Mouse (Mus musculus) heart, postnatal 0 days (tissue): Measurements from ENCODE around the gene Exosc10. TPM values are rescaled to one million over a fixed set of nuclear protein-coding genes. Genes with fewer than 3 reads are reported as not detected.

ENCODE experiments used
- ATAC-seq: fragments of 200-750 bp; cut with Nextera tagmentation; 2 replicates; pipeline ENCODE4 v1.8.0; 2017; ENCODE audit warnings: low read depth, moderate number of reproducible peaks, moderate library complexity; ENCODE audit not compliant: insufficient read depth
- DNase-seq: peaks from one replicate; pipeline ENCODE4 v3.0.0-alpha.2; 2016; ENCODE audit warnings: low spot score
- H3K27ac ChIP-seq: fragments of 300-500 bp; sonication (generic); 2 replicates; pipeline ENCODE4 v1.5.1; 2014; ENCODE audit warnings: low read depth, mild to moderate bottlenecking
- H3K27me3 ChIP-seq: fragments of 300-500 bp; sonication (generic); 2 replicates; pipeline ENCODE4 v1.6.1; 2014; ENCODE audit warnings: low read length, mixed read lengths; ENCODE audit not compliant: control insufficient read depth, insufficient read depth
- H3K36me3 ChIP-seq: fragments of 300-500 bp; sonication (generic); replicated peaks from 2 replicates; pipeline ENCODE4 v1.6.1; 2014; ENCODE audit warnings: low read length, mixed read lengths; ENCODE audit not compliant: control insufficient read depth, insufficient read depth
- H3K4me1 ChIP-seq: fragments of 300-500 bp; sonication (generic); 2 replicates; pipeline ENCODE4 v1.6.1; 2014; ENCODE audit warnings: antibody characterized with exemption; ENCODE audit not compliant: control insufficient read depth, insufficient read depth
- H3K4me2 ChIP-seq: fragments of 300-500 bp; sonication (generic); 2 replicates; pipeline ENCODE4 v1.6.1; 2014; ENCODE audit warnings: low read depth, mild to moderate bottlenecking, low read length, moderate library complexity
- H3K4me3 ChIP-seq: fragments of 300-500 bp; sonication (generic); 2 replicates; pipeline ENCODE4 v1.5.1; 2014; ENCODE audit warnings: low read depth, low read length
- H3K9ac ChIP-seq: fragments of 300-500 bp; sonication (generic); replicated peaks from 2 replicates; pipeline ENCODE4 v1.6.1; 2014; ENCODE audit warnings: low read depth, low read length, mixed read lengths
- H3K9me3 ChIP-seq: fragments of 300-500 bp; sonication (generic); replicated peaks from 2 replicates; pipeline ENCODE4 v1.6.1; 2016; ENCODE audit warnings: low read length; ENCODE audit not compliant: control insufficient read depth
- CTCF ChIP-seq: IDR thresholded peaks from 2 replicates; pipeline ENCODE4 v1.5.1; 2016; ENCODE audit warnings: antibody characterized with exemption, control low read depth, low read depth
- EP300 ChIP-seq: IDR thresholded peaks from 2 replicates; pipeline ENCODE4 v1.6.1; 2016; ENCODE audit warnings: antibody characterized with exemption, low read depth
- WGBS: fragments of 180-500 bp; shearing (Covaris S2); extraction: QIAGEN DNeasy Blood & Tissue Kit; methylation state at CpG from one replicate; pipeline ENCODE4 v1.1.7; 2014; 5-methylcytosine and 5-hydroxymethylcytosine counted together
- polyA plus RNA-seq: library from polyadenylated mRNA; unstranded; fragments of >200 nt; fragmentation: Nextera tagmentation; extraction: Ambion mirVana; gene quantifications from 2 replicates; pipeline ENCODE4 v1.2.1, GENCODE M21; 2015
- total RNA-seq: library from RNA; depleted of rRNA; stranded (reverse); fragments of >200 nt; gene quantifications from 2 replicates; pipeline ENCODE4 v1.2.3, GENCODE M21; 2014; ENCODE audit warnings: low replicate concordance

The Exosc10 gene
- total and polyA plus RNA-seq, 2 experiments from 2014 or later, result 43.0 to 47.0 TPM

DNA sequence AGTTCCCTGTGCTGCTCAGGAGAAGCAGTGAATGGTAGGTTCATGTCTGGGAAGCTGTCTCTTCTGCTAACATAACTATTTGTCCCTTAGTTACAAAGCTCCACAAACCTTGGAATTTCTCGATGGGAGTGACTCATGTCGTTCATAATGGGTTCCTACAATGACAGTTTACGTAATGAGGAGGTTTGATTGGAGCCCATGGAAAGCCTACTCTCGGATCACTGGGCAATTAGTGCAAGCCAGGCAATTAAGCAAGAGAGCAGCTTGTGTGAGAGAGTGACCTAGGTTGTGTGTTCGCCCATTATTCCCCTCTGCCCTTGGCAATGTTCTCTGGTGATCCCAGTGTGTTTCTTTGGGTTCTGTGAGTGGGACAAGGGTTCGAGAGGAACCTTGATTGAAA, 37.7 kb downstream of the Exosc10 start:
- H3K4me3 ChIP-seq, result no peak overlapping the region
- no peak for ATAC-seq
- 85% methylated on average over 6 of the region's 6 CpGs for WGBS
- H3K36me3 ChIP-seq, result peaks cover 33% of the 10 kb centered on the region
- no peak overlapping the region for H3K4me2 ChIP-seq
- H3K27ac ChIP-seq, result no peak overlapping the region
- TF ChIP-seq EP300 (no peak), CTCF (no peak)
- no peaks in the 10 kb centered on the region for H3K27me3 ChIP-seq
- no peaks in the 10 kb centered on the region for H3K9me3 ChIP-seq
- H3K4me1 ChIP-seq, result peaks cover 9% of the 10 kb centered on the region; the same call in 1 of the 2 replicates
- no peak overlapping the region for H3K9ac ChIP-seq
- DNase-seq, result no peak

DNA sequence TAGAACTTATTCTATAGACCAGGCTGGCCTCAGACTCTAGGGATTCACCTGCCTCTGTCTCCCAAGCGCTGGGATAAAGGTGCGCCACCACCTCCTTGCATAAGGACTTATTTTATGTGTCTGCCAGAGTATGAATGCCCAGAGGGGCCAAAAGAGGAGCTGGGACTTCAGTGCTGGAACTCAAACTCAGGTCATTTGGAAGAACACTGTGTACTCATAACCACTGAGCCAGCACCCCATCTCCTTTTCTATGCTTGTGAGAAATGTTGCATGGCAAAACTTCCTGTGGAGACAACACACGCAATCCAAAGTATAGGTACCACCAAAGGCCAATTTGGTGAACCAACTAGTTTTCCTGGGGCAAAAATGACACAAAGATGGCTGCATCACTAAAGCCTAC, 38.5 kb downstream of the Exosc10 start:
- H3K36me3 ChIP-seq, result peaks cover 33% of the 10 kb centered on the region
- 96% methylated on average over 3 of the region's 3 CpGs for WGBS
- TF ChIP-seq CTCF, result no peak
- TF ChIP-seq EP300, result no peak

DNA sequence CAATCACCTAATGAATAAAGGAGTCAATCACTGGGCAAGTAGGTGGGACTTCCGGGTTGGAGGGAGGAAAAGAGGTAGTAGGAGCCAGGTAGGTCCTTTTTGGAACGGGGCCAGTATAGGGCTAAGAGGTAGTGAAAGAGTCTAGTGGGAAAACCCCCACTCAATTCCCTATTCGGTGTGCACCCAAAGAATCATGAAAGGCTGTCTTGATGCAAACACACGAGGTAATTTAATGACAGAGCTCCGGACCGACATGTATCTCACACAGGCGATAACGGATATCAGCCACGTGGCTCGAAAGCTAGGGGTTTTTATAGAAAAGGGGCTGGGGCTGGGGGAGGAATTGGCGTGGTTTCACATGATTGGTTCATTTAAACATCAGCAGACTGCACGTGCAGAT, 40.6 kb downstream of the Exosc10 start:
- Histone ChIP-seq H3K4me2 (no peak overlapping the region), H3K4me3 (no peak overlapping the region), H3K36me3 (peaks cover 31% of the 10 kb centered on the region), H3K4me1 (no peaks in the 10 kb centered on the region), H3K9ac (no peak overlapping the region), H3K27ac (no peak overlapping the region), H3K27me3 (no peaks in the 10 kb centered on the region), H3K9me3 (no peaks in the 10 kb centered on the region)
- TF ChIP-seq EP300, result no peak
- no peak for TF ChIP-seq CTCF
- no peak for DNase-seq
- WGBS, result 91% methylated on average over 12 of the region's 12 CpGs
- ATAC-seq, result no peak

More for the DNA sequence above, 38.5 kb downstream of the Exosc10 start:
- H3K9me3 ChIP-seq, result no peaks in the 10 kb centered on the region
- H3K9ac ChIP-seq, result no peak overlapping the region
- H3K27ac ChIP-seq, result no peak overlapping the region
- H3K27me3 ChIP-seq, result no peaks in the 10 kb centered on the region
- no peak overlapping the region for H3K4me2 ChIP-seq
- ATAC-seq, result no peak
- no peak for DNase-seq
- H3K4me3 ChIP-seq, result no peak overlapping the region
- H3K4me1 ChIP-seq, result peaks cover 8% of the 10 kb centered on the region; the same call in 1 of the 2 replicates

DNA sequence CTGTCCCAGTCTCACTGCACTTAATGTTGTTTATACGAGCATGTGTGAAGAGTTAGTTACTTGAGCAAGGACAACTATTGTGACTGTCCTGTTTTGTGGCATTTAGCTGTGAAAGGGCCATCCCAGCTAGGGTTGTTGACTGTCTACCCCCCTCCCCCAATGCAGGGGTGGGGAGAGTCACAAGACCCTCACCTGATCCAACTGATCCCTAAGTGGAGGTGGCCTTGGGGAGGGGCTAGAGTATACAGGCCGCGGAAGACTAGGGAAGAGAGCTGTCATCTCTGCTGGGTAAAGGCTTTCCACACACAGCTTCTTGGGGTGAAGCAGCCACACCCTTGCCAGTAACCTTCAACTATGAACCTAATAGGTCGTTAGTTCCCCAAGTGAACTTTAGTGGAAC, 42.1 kb downstream of the Exosc10 start:
- H3K4me2 ChIP-seq, result no peak overlapping the region
- no peak for TF ChIP-seq EP300
- TF ChIP-seq CTCF, result no peak
- ATAC-seq, result no peak

GRCm38 (mm10) chr4:148601871-148602270, 43.6 kb downstream of the Exosc10 start:
- H3K36me3 ChIP-seq, result peaks cover 2% of the 10 kb centered on the region; the same call in 1 of the 2 replicates
- H3K4me3 ChIP-seq, result no peak overlapping the region
- H3K4me2 ChIP-seq, result no peak overlapping the region
- no peaks in the 10 kb centered on the region for H3K27me3 ChIP-seq
- whole genome bisulfite sequencing, result 54% methylated on average over 4 of the region's 4 CpGs
- ATAC-seq (no peak), DNase-seq (no peak)
- no peak for TF ChIP-seq CTCF
- H3K9me3 ChIP-seq, result no peaks in the 10 kb centered on the region
- no peak overlapping the region for H3K27ac ChIP-seq
- H3K4me1 ChIP-seq, result no peaks in the 10 kb centered on the region
- H3K9ac ChIP-seq, result no peak overlapping the region

More for the DNA sequence above, 42.1 kb downstream of the Exosc10 start:
- Histone ChIP-seq H3K4me3 (no peak overlapping the region), H3K27me3 (no peaks in the 10 kb centered on the region), H3K9me3 (no peaks in the 10 kb centered on the region), H3K4me1 (no peaks in the 10 kb centered on the region), H3K27ac (no peak overlapping the region), H3K36me3 (peaks cover 17% of the 10 kb centered on the region), H3K9ac (no peak overlapping the region)
- 80% methylated on average over 4 of the region's 4 CpGs for WGBS
- DNase-seq, result no peak

- no peaks in the 10 kb centered on the region for H3K9me3 ChIP-seq
- no peaks in the 10 kb centered on the region for H3K27me3 ChIP-seq
- ATAC-seq (no peak), DNase-seq (no peak)
- H3K27ac ChIP-seq, result no peak within 1 kb of the TSS
- H3K4me1 ChIP-seq, result no peaks in the 10 kb centered on the region
- H3K4me3 ChIP-seq, result no peak within 1 kb of the TSS
- TF ChIP-seq CTCF, result no peak
- TF ChIP-seq EP300, result no peak
- H3K36me3 ChIP-seq, result no peaks in the 10 kb centered on the region
- no peak within 1 kb of the TSS for H3K4me2 ChIP-seq
- WGBS, result 81% methylated on average over 14 of the region's 14 CpGs
- H3K9ac ChIP-seq, result no peak within 1 kb of the TSS
Observed at GRCm38 (mm10) chr4:148602357-148603120, 44.3 kb downstream of the Exosc10 start, which contains the start of gene Masp2. Masp2 (plus strand) TSS chr4:148602554.
